Mouse (Mus musculus) hindbrain, embryonic 11.5 days (tissue): ENCODE measurements at regions not wholly inside any gene's neighbourhood (a gene's known extent, or its start where the extent isn't known, plus 50 kb on each side); places are given as distances from the start of the nearest gene placed in this dataset.
A peak's percentile ranks its signal among the peaks of the same experiment; 100 is the strongest.
"Not testable (repeated sequence)": the region's sequence is repeated elsewhere in the genome, so short reads cannot be mapped to it uniquely, and the experiment has no call there.

Experiments
- ATAC-seq: fragments of 200-750 bp; cut with Nextera tagmentation; 2 replicates; pipeline ENCODE4 v1.8.0; 2017; ENCODE audit warnings: mild to moderate bottlenecking, moderate TSS enrichment, moderate library complexity; ENCODE audit not compliant: low FRiP score
- DNase-seq: peaks from one replicate; pipeline ENCODE4 v3.0.0-alpha.2; 2015; ENCODE audit warnings: low spot score
- H3K27ac ChIP-seq: fragments of 300-500 bp; sonication (generic); 2 replicates; pipeline ENCODE4 v1.5.1; 2014; ENCODE audit warnings: mild to moderate bottlenecking, low read depth, low read length
- H3K27me3 ChIP-seq: fragments of 300-500 bp; sonication (generic); 2 replicates; pipeline ENCODE4 v1.6.1; 2014; ENCODE audit warnings: mild to moderate bottlenecking, low read length, moderate library complexity, mixed read lengths; ENCODE audit not compliant: control insufficient read depth, insufficient read depth
- H3K36me3 ChIP-seq: fragments of 300-500 bp; sonication (generic); 2 replicates; pipeline ENCODE4 v1.6.1; 2014; ENCODE audit warnings: mild to moderate bottlenecking, low read length, moderate library complexity, mixed read lengths; ENCODE audit not compliant: control insufficient read depth, insufficient read depth
- H3K4me1 ChIP-seq: fragments of 300-500 bp; sonication (generic); replicated peaks from 2 replicates; pipeline ENCODE4 v1.6.1; 2014; ENCODE audit warnings: low read length, mixed read lengths; ENCODE audit not compliant: control insufficient read depth, insufficient read depth
- H3K4me2 ChIP-seq: fragments of 300-500 bp; sonication (generic); replicated peaks from 2 replicates; pipeline ENCODE4 v1.6.1; 2014; ENCODE audit warnings: mild to moderate bottlenecking, low read depth, low read length
- H3K4me3 ChIP-seq: fragments of 300-500 bp; sonication (generic); 2 replicates; pipeline ENCODE4 v1.5.1; 2014; ENCODE audit warnings: low read depth, low read length
- H3K9ac ChIP-seq: fragments of 300-500 bp; sonication (generic); 2 replicates; pipeline ENCODE4 v1.6.1; 2014; ENCODE audit warnings: low read depth, low read length
- H3K9me3 ChIP-seq: fragments of 300-500 bp; sonication (generic); 2 replicates; pipeline ENCODE4 v1.6.1; 2016; ENCODE audit warnings: low read length; ENCODE audit not compliant: control insufficient read depth
- WGBS: fragments of 180-500 bp; shearing (Covaris S2); extraction: QIAGEN DNeasy Blood & Tissue Kit; methylation state at CpG from one replicate; pipeline ENCODE4 v1.1.7; 2014; 5-methylcytosine and 5-hydroxymethylcytosine counted together

DNA sequence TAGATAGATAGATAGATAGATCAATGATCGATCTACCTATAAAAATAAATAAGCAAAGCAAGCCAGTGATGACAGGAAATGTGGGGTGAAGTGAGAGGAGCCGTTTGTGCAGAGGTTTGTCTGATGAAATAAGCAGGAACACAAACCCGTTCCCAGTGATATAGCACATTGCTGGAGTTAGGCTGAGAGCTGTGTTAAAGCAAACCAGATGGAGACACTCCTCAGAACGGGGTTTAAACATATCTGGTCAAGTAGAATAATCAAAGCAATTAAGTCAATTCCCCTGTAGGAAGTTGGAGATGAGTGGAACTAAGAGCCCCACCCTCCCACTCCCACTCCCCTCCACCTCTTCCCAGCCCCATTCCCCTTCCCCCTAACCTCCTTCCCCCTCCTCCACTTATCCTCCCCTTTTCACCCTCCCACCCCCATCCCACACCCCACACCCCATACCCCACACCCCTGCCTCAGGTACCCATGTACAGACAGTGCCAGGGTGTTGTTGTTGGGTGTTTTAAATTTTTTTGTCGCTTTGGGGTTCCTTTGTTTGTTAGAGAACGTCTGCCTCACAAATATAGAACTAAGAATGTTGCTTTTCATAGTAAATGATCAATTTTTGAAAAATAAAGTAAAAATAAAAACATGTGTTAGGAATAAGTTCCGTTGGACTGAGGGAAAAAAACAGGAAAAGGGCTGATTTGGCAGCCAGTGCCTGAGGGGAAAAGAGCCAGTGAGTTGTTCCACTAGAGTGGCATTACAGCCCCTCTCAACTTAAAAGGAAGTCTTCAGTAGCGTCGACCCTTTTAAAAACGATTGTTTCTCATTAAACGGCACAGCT is 79.8 kb upstream of the Enpep start:
- H3K27me3 ChIP-seq, result no peaks in the 10 kb centered on the region
- ATAC-seq (no peak), DNase-seq (no peak)
- H3K9ac ChIP-seq, result no peak overlapping the region
- no peak overlapping the region for H3K4me2 ChIP-seq
- H3K9me3 ChIP-seq, result no peaks in the 10 kb centered on the region
- no peaks in the 10 kb centered on the region for H3K4me1 ChIP-seq
- no peak overlapping the region for H3K4me3 ChIP-seq
- no peaks in the 10 kb centered on the region for H3K36me3 ChIP-seq
- WGBS, result 73% methylated on average over 11 of the region's 11 CpGs
- no peak overlapping the region for H3K27ac ChIP-seq

DNA sequence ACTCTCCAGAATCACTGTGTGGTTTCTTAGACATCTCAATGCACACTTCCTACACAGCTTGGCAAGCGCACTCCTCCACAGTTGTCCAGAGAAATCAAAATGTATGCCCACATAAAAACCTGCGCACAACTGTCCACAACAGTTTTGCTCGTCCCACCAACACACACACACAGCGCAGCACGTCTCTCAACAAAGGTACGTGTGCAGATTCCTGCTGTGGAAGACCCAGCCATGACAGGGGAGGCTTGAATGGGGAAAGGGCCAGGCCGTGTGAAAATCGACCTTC is 80.4 kb upstream of the Enpep start:
- Histone ChIP-seq H3K9me3 (no peaks in the 10 kb centered on the region), H3K36me3 (no peaks in the 10 kb centered on the region), H3K4me3 (no peak overlapping the region), H3K27ac (no peak overlapping the region), H3K4me1 (no peaks in the 10 kb centered on the region), H3K9ac (no peak overlapping the region), H3K4me2 (no peak overlapping the region), H3K27me3 (no peaks in the 10 kb centered on the region)
- ATAC-seq (no peak), DNase-seq (no peak)
- WGBS, result 88% methylated on average over 8 of the region's 8 CpGs

DNA sequence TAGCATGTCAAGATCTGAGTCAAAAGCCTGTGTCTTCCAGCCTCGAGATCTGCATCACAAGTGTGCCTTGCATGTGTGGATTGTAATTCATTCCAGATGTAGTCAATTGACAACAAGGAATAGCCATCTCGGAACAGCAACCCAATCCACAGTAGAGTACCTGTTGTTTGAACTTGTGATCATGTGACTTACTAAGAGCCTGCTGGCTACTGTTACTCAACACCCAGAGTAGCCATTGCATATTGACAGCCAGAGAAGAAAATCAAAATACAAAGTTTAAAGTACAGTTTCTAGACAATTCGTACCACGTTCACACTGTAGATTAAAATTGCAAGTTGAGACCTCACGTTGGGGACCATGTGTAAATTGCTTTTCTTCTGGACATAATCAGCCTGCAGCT is 83.1 kb upstream of the Enpep start:
- ATAC-seq, result no peak

DNA sequence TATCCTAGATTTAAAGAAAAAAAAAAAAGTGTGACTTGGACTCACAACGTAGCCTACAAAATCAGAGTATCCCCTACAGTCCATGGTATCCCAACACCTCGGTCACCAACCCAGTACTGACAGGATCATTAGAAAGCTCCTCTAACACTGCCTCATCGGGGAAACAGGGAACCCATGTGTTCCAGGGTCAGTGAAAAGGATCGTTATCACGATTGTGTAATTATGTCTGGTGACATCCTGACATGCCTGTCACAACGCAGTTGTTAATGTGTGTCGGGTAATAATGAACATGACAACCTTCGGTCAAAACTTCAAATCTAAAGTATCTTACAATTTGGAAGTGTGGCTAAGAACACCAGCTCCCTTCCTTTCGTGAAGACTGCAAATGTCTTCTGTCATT is 83.8 kb upstream of the Enpep start:
- no peak overlapping the region for H3K4me2 ChIP-seq
- H3K27ac ChIP-seq, result no peak overlapping the region
- no peaks in the 10 kb centered on the region for H3K27me3 ChIP-seq
- ATAC-seq, result no peak
- no peaks in the 10 kb centered on the region for H3K9me3 ChIP-seq
- H3K4me3 ChIP-seq, result no peak overlapping the region
- no peaks in the 10 kb centered on the region for H3K36me3 ChIP-seq
- 91% methylated on average over 9 of the region's 9 CpGs for WGBS
- no peak overlapping the region for H3K9ac ChIP-seq
- no peak for DNase-seq
- H3K4me1 ChIP-seq, result no peaks in the 10 kb centered on the region

More for the DNA sequence above, 83.1 kb upstream of the Enpep start:
- no peak for DNase-seq
- Histone ChIP-seq H3K4me1 (no peaks in the 10 kb centered on the region), H3K27ac (no peak overlapping the region), H3K4me2 (no peak overlapping the region), H3K27me3 (no peaks in the 10 kb centered on the region), H3K36me3 (no peaks in the 10 kb centered on the region), H3K4me3 (no peak overlapping the region), H3K9me3 (no peaks in the 10 kb centered on the region), H3K9ac (no peak overlapping the region)
- WGBS, result 80% methylated on average over 5 of the region's 5 CpGs

- not testable (repeated sequence) for H3K9ac ChIP-seq, H3K36me3 ChIP-seq, H3K27ac ChIP-seq, H3K4me2 ChIP-seq, H3K9me3 ChIP-seq, H3K4me1 ChIP-seq, H3K27me3 ChIP-seq, H3K4me3 ChIP-seq, ATAC-seq
- 56% methylated on average over 8 of the region's 10 CpGs for WGBS
- peak; percentile 74 for DNase-seq
Measured at GRCm38 (mm10) chr3:129421620-129422239, 89.2 kb upstream of the Enpep start.

DNA sequence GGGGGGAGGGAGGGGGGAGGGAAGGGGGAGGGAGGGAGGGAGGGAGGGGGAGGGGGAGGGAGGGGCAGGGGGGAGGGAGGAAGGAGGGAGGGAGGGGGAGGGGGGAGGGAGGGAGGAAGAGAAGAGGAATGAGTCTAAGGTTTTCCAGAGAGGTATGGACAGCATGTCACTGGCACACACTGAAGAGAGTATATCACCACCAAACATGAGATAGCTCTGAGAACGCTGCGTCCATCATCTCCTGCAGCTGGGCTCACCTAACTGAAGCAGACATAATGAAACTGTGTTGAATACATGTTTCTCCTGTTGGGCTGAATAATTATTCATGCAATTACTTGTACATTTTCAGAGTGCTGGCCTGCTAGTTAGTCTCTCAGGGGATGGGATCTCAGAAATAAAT is 96.2 kb upstream of the Enpep start:
- H3K27ac ChIP-seq, result 0 out of 2 replicates have a peak overlapping the region, but pooled peaks have one; percentile 14
- peak; percentile 33; the same call in 1 of the 2 replicates for ATAC-seq

DNA sequence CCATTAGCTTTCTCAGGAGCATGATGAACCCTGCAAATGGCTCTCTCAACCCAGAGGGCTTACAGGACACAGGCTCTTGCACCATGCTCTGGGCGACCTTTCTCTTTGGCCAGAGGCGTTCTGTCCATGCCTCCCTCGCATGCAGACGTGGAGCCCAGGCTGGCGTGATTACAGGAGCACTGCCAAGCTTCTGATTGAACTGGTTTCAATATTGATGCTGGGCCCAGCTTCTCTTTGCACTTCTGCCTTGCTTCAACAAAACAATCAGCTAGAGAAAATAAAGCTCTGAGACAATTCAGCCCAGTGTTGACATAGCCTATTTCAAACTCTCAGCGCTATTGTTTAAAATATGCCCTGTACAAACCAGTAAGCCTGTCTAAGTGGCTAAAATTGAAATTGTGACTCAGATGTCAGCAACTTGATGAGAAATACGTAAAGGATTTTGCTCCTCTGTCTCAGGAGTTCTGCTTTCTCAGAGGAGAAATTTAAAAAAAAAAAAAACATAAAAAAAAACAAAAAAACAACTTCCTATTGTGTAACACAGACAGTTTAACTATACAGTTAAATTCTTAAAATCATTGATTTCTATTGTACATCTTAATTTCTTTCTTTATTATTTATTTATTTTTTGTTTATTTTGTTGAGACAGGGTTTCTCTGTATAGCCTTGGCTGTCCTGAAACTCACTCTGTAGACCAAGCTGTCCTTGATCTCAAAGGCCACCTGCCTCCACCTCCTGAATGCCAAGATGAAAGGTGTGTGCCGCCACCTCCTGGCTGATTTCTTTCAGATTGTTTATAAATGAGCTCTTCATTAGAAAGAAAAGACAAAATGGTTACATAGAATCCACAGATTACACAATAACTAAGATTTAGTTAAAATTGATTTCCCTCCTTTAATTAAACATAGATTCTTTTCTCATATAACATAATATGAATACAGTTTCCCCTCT is 96.9 kb upstream of the Enpep start:
- 62% methylated on average over 8 of the region's 8 CpGs for WGBS
- H3K9ac ChIP-seq, result no peak overlapping the region
- no peaks in the 10 kb centered on the region for H3K36me3 ChIP-seq
- no peaks in the 10 kb centered on the region for H3K4me1 ChIP-seq
- 0 out of 2 replicates have a peak overlapping the region, but pooled peaks have one; percentile 14 for H3K27ac ChIP-seq
- no peak overlapping the region for H3K4me3 ChIP-seq
- H3K27me3 ChIP-seq, result no peaks in the 10 kb centered on the region
- no peak overlapping the region for H3K4me2 ChIP-seq
- no peak for DNase-seq
- no peaks in the 10 kb centered on the region for H3K9me3 ChIP-seq
- ATAC-seq, result peak; percentile 22; the same call in 1 of the 2 replicates

More for the DNA sequence above, 96.2 kb upstream of the Enpep start:
- H3K4me3 ChIP-seq, result no peak overlapping the region
- H3K9ac ChIP-seq, result no peak overlapping the region
- no peaks in the 10 kb centered on the region for H3K27me3 ChIP-seq
- 72% methylated on average over 2 of the region's 2 CpGs for WGBS
- H3K9me3 ChIP-seq, result no peaks in the 10 kb centered on the region
- DNase-seq, result no peak
- no peaks in the 10 kb centered on the region for H3K36me3 ChIP-seq
- no peak overlapping the region for H3K4me2 ChIP-seq
- H3K4me1 ChIP-seq, result no peaks in the 10 kb centered on the region

DNA sequence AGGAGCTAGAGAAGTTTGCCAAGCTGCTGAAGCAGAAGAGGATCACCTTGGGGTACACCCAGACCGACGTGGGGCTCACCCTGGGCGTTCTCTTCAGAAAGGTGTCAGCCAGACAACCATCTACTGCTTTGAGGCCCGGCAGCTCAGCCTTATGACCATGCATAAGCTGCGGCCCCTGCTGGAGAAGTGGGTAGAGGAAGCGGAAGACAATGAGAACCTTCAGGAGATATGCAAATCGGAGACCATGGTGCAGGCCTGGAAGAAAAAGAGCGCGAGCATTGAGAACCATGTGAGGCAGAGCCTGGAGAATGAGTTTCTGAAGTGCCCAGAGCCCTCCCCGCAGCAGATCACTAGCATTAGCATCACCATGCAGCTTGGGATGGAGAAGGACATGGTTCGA is 98.1 kb upstream of the Elovl6 start:
- ATAC-seq, result no peak

More for the DNA sequence above, 98.1 kb upstream of the Elovl6 start:
- DNase-seq, result no peak
- no peak overlapping the region for H3K9ac ChIP-seq
- H3K36me3 ChIP-seq, result no peaks in the 10 kb centered on the region
- no peaks in the 10 kb centered on the region for H3K9me3 ChIP-seq
- H3K4me2 ChIP-seq, result no peak overlapping the region
- no peak overlapping the region for H3K27ac ChIP-seq
- no peak overlapping the region for H3K4me3 ChIP-seq
- H3K4me1 ChIP-seq, result no peaks in the 10 kb centered on the region
- WGBS, result 65% methylated on average over 11 of the region's 11 CpGs
- H3K27me3 ChIP-seq, result no peaks in the 10 kb centered on the region
